Mouse (Mus musculus) limb, embryonic 15.5 days (tissue): ENCODE results near the gene Nrn1l. TPM values are rescaled to one million over a fixed set of nuclear protein-coding genes. Genes with fewer than 3 reads are reported as not detected.

Experiments
- ATAC-seq: fragments of 200-750 bp; cut with Nextera tagmentation; 2 replicates; pipeline ENCODE4 v1.8.0; 2017; ENCODE audit warnings: low read depth, moderate TSS enrichment; ENCODE audit not compliant: insufficient number of reproducible peaks, low FRiP score, low TSS enrichment
- H3K27ac ChIP-seq: fragments of 300-500 bp; sonication (generic); 2 replicates; pipeline ENCODE4 v1.5.1; 2015; ENCODE audit warnings: moderate library complexity, mild to moderate bottlenecking, inconsistent platforms
- H3K27me3 ChIP-seq: fragments of 300-500 bp; sonication (generic); 2 replicates; pipeline ENCODE4 v1.6.1; 2015; ENCODE audit warnings: inconsistent platforms
- H3K36me3 ChIP-seq: fragments of 300-500 bp; sonication (generic); 2 replicates; pipeline ENCODE4 v1.6.1; 2015; ENCODE audit warnings: inconsistent platforms
- H3K4me1 ChIP-seq: fragments of 300-500 bp; sonication (generic); 2 replicates; pipeline ENCODE4 v1.6.1; 2015; ENCODE audit warnings: inconsistent platforms
- H3K4me2 ChIP-seq: fragments of 300-500 bp; sonication (generic); 2 replicates; pipeline ENCODE4 v1.6.1; 2015; ENCODE audit warnings: mild to moderate bottlenecking, inconsistent platforms
- H3K4me3 ChIP-seq: fragments of 300-500 bp; sonication (generic); 2 replicates; pipeline ENCODE4 v1.5.1; 2015; ENCODE audit warnings: mild to moderate bottlenecking, inconsistent platforms
- H3K9ac ChIP-seq: fragments of 300-500 bp; sonication (generic); 2 replicates; pipeline ENCODE4 v1.6.1; 2015; ENCODE audit warnings: inconsistent platforms
- H3K9me3 ChIP-seq: fragments of 300-500 bp; sonication (generic); 2 replicates; pipeline ENCODE4 v1.6.1; 2016; ENCODE audit warnings: inconsistent platforms
- WGBS: fragments of 180-500 bp; shearing (Covaris S2); methylation state at CpG from one replicate; pipeline ENCODE4 v1.1.7; 2015; 5-methylcytosine and 5-hydroxymethylcytosine counted together
- polyA plus RNA-seq: library from polyadenylated mRNA; unstranded; fragments of >200 nt; fragmentation: Nextera tagmentation; extraction: Ambion mirVana; gene quantifications from 2 replicates; pipeline ENCODE4 v1.2.1, GENCODE M21; 2015

Nrn1l gene
- 0.26 and 0.41 TPM in 2 replicates for polyA plus RNA-seq

DNA sequence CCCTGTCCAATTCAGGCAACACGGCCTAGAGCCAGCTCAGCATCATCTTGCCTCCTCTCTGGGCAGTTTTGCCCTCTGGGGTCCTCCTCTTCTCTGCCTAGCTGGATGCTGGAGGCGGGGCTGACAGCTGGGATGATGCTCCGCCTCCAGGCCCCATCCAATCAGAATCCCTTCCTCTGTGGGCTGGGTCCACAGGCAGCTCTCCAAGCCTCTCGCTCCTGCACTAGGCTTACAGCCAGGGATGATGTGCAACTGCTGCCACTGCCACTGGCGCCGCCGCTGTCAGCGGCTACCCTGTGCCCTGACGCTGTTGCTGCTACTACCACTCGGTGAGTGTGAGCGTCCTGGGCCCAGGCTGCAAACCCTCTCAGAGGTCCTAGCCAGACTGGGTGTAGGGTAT is at the start of gene Nrn1l:
TSS of gene Nrn1l (plus strand) at position 229 of the 400 bp plus-strand sequence.
- Histone ChIP-seq H3K4me2 (peak within 1 kb of the TSS; percentile 34), H3K36me3 (peaks cover 70% of the 10 kb centered on the region), H3K9me3 (no peaks in the 10 kb centered on the region), H3K27me3 (no peaks in the 10 kb centered on the region), H3K4me3 (no peak within 1 kb of the TSS), H3K4me1 (peaks cover 5% of the 10 kb centered on the region), H3K27ac (no peak within 1 kb of the TSS), H3K9ac (no peak within 1 kb of the TSS)
- 9% methylated on average over 11 of the region's 11 CpGs for WGBS
- 0 out of 2 replicates have a peak, but pooled peaks have one; percentile 47 for ATAC-seq

DNA sequence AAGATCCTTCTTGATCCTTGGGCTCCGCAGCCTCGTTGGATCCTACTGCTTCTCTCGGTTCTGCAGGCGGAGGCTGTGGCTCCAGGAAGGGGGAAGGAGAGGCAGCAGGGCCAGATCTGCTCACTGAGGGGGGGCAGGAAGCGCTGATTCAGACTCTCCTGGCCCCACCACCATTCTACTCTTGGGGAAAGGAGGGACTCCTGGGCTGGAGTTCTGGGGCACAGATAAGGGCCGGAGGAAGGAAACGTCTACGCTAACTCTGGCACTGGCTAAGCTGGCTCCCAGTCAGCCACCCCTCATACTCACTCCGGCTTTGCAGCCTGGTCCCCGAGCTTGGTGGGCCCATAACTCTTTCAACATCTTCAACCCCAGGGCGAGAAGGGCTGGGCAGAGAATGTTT is 46.7 kb upstream of the Nrn1l start:
- Histone ChIP-seq H3K27ac (no peak overlapping the region), H3K4me1 (peaks cover 7% of the 10 kb centered on the region), H3K4me2 (no peak overlapping the region), H3K9ac (no peak overlapping the region), H3K4me3 (no peak overlapping the region), H3K36me3 (peaks cover 63% of the 10 kb centered on the region), H3K9me3 (no peaks in the 10 kb centered on the region), H3K27me3 (no peaks in the 10 kb centered on the region)
- WGBS = 88% methylated on average over 11 of the region's 11 CpGs
- ATAC-seq = no peak

DNA sequence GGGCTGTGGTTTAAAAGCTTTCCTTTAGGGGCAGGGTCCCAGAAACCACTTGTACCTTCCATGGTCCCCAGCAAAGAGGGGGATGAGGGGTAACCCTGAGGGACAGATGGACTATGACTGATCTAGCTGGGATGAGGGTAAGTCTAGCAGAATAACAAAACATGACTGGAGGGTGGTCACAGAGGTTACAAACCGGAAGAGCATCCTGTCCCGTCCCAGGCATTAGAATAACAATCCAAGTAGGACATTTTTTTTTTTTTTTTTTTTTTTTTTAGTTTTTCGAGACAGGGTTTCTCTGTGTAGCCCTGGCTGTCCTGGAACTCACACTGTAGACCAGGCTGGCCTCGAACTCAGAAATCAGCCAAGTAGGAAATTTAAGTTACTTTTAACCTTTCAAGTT is 43.4 kb upstream of the Nrn1l start:
- no peak overlapping the region for H3K27ac ChIP-seq
- H3K36me3 ChIP-seq = peaks cover 47% of the 10 kb centered on the region
- H3K4me3 ChIP-seq = no peak overlapping the region
- no peak overlapping the region for H3K9ac ChIP-seq
- ATAC-seq = no peak
- no peak overlapping the region for H3K4me2 ChIP-seq
- 79% methylated on average over 4 of the region's 4 CpGs for WGBS
- H3K9me3 ChIP-seq = no peaks in the 10 kb centered on the region
- H3K27me3 ChIP-seq = no peaks in the 10 kb centered on the region
- peaks cover 12% of the 10 kb centered on the region for H3K4me1 ChIP-seq

DNA sequence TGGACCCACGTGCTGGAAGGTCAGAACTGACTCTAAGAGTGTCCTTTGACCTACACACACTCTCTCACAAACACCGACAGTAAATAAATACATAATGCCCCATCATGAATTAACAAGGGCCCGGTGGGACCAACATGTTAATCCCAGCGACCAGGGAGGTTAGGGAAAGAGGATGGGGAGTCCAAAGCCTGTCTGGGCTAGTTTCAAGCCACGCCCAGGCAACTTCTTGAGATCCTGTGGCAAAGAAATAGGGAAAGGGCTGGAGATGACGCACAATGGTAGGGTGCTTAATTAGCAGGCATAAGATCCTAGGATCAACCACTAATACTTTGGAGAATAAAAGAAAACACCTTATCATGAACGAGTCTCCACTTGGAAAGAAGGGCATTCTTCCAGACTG is 42.8 kb upstream of the Nrn1l start:
- 73% methylated on average over 7 of the region's 7 CpGs for WGBS
- Histone ChIP-seq H3K4me3 (peak overlapping the region; percentile 7), H3K36me3 (peaks cover 41% of the 10 kb centered on the region), H3K27ac (no peak overlapping the region), H3K9me3 (no peaks in the 10 kb centered on the region), H3K9ac (no peak overlapping the region), H3K4me2 (peak overlapping the region; percentile 35), H3K27me3 (no peaks in the 10 kb centered on the region), H3K4me1 (peaks cover 15% of the 10 kb centered on the region)
- ATAC-seq = no peak

DNA sequence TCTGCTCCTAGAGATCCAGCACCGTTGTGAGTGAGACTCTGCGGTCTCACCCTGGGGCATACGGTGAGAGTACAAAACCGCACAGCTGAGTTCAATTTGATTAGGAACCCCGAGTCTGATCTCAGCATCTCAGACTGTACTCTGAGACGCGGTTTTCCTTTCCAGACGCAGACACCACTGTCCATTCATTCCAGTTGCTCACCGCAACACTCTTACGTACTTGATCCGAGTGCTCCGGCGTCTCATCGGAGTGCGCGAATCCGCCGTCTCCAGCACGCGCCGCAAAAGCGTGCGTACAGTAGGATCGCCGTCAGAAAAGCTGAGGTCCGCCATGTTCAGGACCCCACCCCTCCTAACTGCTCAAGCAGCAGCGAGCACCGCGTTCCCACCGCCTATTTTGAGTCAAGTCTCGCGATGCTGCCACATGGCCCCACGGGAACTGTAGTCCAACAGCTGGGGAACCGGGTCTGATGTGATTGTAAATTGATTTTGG is 41.7 kb upstream of the Nrn1l start:
- peaks cover 30% of the 10 kb centered on the region for H3K36me3 ChIP-seq
- peak overlapping the region; percentile 76 for H3K4me3 ChIP-seq
- H3K4me1 ChIP-seq = peaks cover 26% of the 10 kb centered on the region
- ATAC-seq = peak; percentile 81
- H3K4me2 ChIP-seq = peak overlapping the region; percentile 46
- H3K9ac ChIP-seq = peak overlapping the region; percentile 75
- H3K27me3 ChIP-seq = no peaks in the 10 kb centered on the region
- H3K27ac ChIP-seq = peak overlapping the region; percentile 87
- WGBS = under 1% methylated on average over 34 of the region's 34 CpGs
- no peaks in the 10 kb centered on the region for H3K9me3 ChIP-seq

DNA sequence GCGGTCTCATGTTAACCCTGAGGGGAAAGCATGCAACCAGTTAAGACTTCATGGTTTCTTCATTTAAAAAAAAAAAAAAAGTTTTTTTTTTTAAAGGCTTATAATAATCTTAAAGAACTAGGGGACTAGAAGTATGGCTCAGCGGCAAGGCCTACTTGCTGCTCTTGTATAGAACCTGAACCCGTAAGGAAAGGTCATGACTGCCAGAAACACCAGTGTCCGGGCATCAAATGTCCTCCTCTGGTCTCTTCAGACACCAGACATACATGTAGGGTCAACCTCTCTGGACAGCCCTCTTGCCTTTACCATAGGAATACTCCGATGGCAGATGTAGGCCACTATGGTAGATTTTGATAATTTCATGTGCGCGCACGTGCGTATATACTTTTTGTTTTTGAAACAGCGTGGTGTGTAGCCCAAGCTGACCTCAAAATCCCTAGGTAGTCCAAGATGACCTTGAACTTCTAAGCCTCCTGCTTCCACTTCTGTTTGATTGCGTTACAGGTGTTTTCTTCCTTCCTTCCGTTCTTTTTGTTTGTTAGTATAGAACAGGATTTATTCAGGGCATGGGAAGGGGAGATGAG is 41.1 kb upstream of the Nrn1l start:
- H3K9ac ChIP-seq = no peak overlapping the region
- peaks cover 31% of the 10 kb centered on the region for H3K4me1 ChIP-seq
- H3K4me3 ChIP-seq = peak overlapping the region; percentile 76
- WGBS = 82% methylated on average over 12 of the region's 12 CpGs
- peaks cover 25% of the 10 kb centered on the region for H3K36me3 ChIP-seq
- no peaks in the 10 kb centered on the region for H3K9me3 ChIP-seq
- no peaks in the 10 kb centered on the region for H3K27me3 ChIP-seq
- H3K4me2 ChIP-seq = peak overlapping the region; percentile 46
- no peak for ATAC-seq
- H3K27ac ChIP-seq = peak overlapping the region; percentile 87; the same call in 1 of the 2 replicates

DNA sequence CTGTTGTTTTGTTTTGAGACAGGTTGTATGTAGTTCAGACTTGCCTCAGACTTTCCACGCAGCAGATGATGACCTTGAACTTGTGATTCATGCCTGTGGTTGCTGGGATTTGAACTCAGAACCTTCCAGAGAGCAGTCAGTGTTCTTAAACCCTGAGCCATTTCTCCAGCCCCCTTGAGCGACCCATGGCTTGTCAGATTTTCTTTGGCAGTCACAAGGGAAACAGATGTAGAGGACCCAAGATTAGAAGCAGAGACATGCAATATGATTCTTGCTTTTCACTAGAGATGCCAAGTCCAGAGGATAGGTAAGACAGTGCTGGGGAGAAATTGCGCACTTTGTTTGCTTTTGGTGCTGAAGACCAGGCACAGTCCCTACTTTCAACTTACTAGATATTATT is 40.2 kb upstream of the Nrn1l start, which contains the start of gene Cenpt:
TSS of gene Cenpt (minus strand) at position 101 of the 400 bp plus-strand sequence.
- peak within 1 kb of the TSS; percentile 46; the same call in 1 of the 2 replicates for H3K4me2 ChIP-seq
- H3K27me3 ChIP-seq = no peaks in the 10 kb centered on the region
- no peak within 1 kb of the TSS for H3K9ac ChIP-seq
- no peaks in the 10 kb centered on the region for H3K9me3 ChIP-seq
- WGBS = 88% methylated on average over 3 of the region's 3 CpGs
- peak within 1 kb of the TSS; percentile 87; the same call in 1 of the 2 replicates for H3K27ac ChIP-seq
- H3K4me1 ChIP-seq = peaks cover 39% of the 10 kb centered on the region
- H3K36me3 ChIP-seq = peaks cover 15% of the 10 kb centered on the region
- ATAC-seq = no peak
- no peak within 1 kb of the TSS for H3K4me3 ChIP-seq

DNA sequence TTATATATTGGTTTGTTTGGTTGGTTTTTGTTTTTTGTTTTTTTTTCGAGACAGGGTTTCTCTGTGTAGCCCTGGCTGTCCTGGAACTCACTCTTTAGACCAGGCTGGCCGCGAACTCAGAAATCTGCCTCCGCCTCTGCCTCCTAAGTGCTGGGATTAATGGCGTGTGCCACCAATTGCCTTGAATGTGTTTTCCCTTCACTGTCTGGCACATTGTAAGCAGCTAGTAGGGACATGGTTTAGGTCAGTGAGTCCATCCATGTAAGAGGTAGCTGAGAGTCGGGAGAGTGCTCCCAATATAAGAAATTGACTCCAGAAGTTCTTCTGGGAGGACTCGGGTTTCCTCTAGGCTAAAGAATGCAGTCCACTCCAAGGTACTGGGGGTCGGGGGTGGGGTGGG is 39.1 kb upstream of the Nrn1l start:
- Histone ChIP-seq H3K36me3 (peaks cover 10% of the 10 kb centered on the region), H3K4me1 (peaks cover 51% of the 10 kb centered on the region), H3K9me3 (no peaks in the 10 kb centered on the region), H3K27ac (peak overlapping the region; percentile 71), H3K4me2 (peak overlapping the region; percentile 87), H3K4me3 (peak overlapping the region; percentile 86), H3K9ac (no peak overlapping the region; the same call in 1 of the 2 replicates), H3K27me3 (no peaks in the 10 kb centered on the region)
- ATAC-seq = no peak
- WGBS = 25% methylated on average over 8 of the region's 8 CpGs

DNA sequence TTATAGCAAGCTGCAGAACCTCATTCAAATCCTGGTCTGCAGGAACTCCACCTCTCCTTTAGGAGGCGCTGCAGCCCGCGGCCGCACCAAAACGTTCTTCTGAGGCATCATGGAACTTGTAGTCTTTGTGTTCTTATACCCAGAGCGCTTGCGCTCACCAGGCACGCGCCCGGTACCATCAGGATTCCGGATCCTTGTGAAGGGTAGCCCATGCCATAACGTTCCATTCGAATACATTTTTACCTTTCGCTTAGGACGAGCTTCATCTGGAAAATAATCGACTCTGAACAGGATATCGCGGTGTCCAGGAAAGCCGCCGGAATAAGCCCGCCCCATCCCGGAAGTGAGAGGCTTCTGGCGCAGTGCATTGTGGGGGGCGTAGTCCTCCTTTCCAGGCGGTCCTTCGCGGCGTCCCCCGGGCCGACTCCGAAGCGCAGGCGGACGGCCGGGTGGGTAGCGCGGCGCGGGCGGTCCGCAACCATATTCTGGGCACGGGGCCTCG is 38.6 kb upstream of the Nrn1l start, which contains the start of gene Thap11:
TSS of gene Thap11 (plus strand) at position 418 of the 502 bp plus-strand sequence.
- Histone ChIP-seq H3K36me3 (peaks cover 6% of the 10 kb centered on the region), H3K27ac (peak within 1 kb of the TSS; percentile 90), H3K9ac (peak within 1 kb of the TSS; percentile 77), H3K4me2 (peak within 1 kb of the TSS; percentile 87), H3K27me3 (no peaks in the 10 kb centered on the region), H3K4me3 (peak within 1 kb of the TSS; percentile 86), H3K9me3 (no peaks in the 10 kb centered on the region), H3K4me1 (peaks cover 55% of the 10 kb centered on the region)
- WGBS = under 1% methylated on average over 43 of the region's 43 CpGs
- ATAC-seq = peak; percentile 88

DNA sequence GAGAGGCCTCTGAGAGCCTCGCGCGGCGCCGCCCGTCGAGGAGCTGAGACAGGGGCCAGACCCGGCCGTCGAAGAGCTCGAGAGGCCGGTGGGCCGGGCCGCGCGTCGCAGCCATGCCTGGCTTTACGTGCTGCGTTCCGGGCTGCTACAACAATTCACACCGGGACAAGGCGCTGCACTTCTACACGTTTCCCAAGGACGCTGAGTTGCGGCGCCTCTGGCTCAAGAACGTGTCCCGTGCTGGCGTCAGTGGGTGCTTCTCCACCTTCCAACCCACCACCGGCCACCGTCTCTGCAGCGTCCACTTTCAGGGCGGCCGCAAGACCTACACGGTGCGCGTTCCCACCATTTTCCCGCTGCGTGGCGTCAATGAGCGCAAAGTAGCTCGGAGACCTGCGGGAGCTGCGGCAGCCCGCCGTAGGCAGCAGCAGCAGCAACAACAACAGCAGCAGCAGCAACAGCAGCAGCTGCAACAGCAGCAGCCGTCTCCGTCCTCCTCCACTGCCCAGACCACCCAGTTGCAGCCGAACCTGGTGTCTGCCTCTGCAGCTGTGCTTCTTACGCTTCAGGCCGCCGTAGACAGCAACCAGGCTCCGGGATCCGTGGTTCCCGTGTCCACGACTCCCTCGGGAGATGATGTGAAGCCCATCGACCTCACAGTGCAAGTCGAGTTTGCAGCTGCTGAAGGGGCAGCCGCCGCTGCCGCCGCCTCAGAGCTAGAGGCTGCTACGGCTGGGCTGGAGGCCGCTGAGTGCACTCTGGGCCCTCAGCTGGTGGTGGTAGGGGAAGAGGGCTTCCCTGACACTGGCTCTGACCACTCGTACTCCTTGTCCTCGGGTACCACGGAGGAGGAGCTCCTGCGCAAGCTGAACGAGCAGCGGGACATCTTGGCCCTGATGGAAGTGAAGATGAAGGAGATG is 37.9 kb upstream of the Nrn1l start:
- no peaks in the 10 kb centered on the region for H3K27me3 ChIP-seq
- under 1% methylated on average over 71 of the region's 71 CpGs for WGBS
- peaks cover 6% of the 10 kb centered on the region for H3K36me3 ChIP-seq
- ATAC-seq = peak; percentile 15; the same call in 1 of the 2 replicates
- H3K4me2 ChIP-seq = peak overlapping the region; percentile 87
- H3K27ac ChIP-seq = peak overlapping the region; percentile 90
- H3K9me3 ChIP-seq = no peaks in the 10 kb centered on the region
- peaks cover 56% of the 10 kb centered on the region for H3K4me1 ChIP-seq
- peak overlapping the region; percentile 77 for H3K9ac ChIP-seq
- H3K4me3 ChIP-seq = peak overlapping the region; percentile 86

DNA sequence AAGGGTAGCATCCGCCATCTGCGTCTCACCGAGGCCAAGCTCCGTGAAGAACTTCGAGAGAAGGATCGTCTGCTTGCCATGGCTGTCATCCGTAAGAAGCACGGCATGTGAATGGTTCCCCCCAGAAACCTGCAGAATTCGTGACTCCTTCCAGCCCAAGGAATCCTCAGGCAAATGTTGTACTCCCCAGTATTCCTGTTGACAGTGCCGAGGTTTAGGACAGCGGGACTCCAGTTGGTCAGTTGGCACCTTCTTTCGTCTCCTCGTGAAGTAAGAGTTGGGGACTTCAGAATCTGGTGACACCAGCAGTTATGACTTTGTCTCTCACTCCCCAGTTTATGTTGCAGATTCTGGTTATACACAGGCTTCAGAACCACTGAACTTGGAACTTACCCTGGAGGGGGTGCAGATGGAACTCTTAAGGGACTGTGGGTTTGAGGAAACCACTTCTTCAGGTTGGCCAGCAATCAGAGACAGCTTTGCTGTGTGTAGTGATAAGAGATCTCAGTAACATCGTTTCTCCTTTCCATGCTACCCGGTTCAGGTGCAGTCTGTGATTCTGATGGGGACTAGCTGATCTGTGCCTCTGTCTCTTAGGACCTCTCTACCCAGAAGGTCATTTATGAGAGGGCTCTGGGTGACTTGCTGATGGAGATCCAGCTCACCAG is 37.1 kb upstream of the Nrn1l start:
- peak overlapping the region; percentile 86 for H3K4me3 ChIP-seq
- WGBS = 13% methylated on average over 15 of the region's 15 CpGs
- no peaks in the 10 kb centered on the region for H3K9me3 ChIP-seq

More for the DNA sequence above, 37.1 kb upstream of the Nrn1l start:
- ATAC-seq = no peak
- peaks cover 6% of the 10 kb centered on the region for H3K36me3 ChIP-seq
- peak overlapping the region; percentile 87 for H3K4me2 ChIP-seq
- peak overlapping the region; percentile 77 for H3K9ac ChIP-seq
- no peaks in the 10 kb centered on the region for H3K27me3 ChIP-seq
- peaks cover 53% of the 10 kb centered on the region for H3K4me1 ChIP-seq
- H3K27ac ChIP-seq = peak overlapping the region; percentile 90
